Comparison of ENCODE assay signal across 9 mouse cellular contexts in genomic region chr7:80857181-80857580, GRCm38 (mm10). TPM values are rescaled to one million over a fixed set of nuclear protein-coding genes. Genes with fewer than 3 reads are reported as not detected.
DNase-seq lines count a peak whose midpoint lies in the region; ATAC-seq and TF ChIP-seq lines count a peak whose summit lies in the region.
"Had no signal": no experiment of that assay in that cellular context is flagged by ENCODE, and none has a peak within 500 bp of the region (broad histone marks: within the 10 kb centered on the region; RNA-seq: fewer than 3 reads in every experiment).

No protein-coding gene starts in this region.

- H3K4me1 ChIP-seq in heart, embryonic 11.5 days (ENCODE audit: control insufficient read depth, insufficient read depth, low read length) = peaks cover 11% of the 10 kb centered on the region; the same call in 1 of the 2 replicates
- peaks cover 2% of the 10 kb centered on the region; the same call in 1 of the 2 replicates for H3K4me1 ChIP-seq in spleen, adult 2 months (ENCODE audit: control insufficient read depth, insufficient read depth, insufficient read length)

- WGBS in heart, embryonic 11.5 days (ENCODE audit: insufficient replicate concordance) = 18% methylated on average over 6 of the region's 6 CpGs
- WGBS in spleen, adult 2 months = 13% methylated on average over 6 of the region's 6 CpGs

- H3K4me2 ChIP-seq in heart, embryonic 11.5 days = no peak overlapping the region
- H3K4me2 ChIP-seq: midbrain, embryonic 12.5 days had no signal

- no peak overlapping the region for H3K27ac ChIP-seq in heart, embryonic 11.5 days (ENCODE audit: low read depth, low read length)
- no peak overlapping the region for H3K27ac ChIP-seq in spleen, adult 2 months (ENCODE audit: insufficient read depth, low read length)
- H3K27ac ChIP-seq: midbrain, embryonic 12.5 days had no signal

- TF ChIP-seq CTCF in spleen, adult 2 months (IDR thresholded peaks at IDR 0.05; ENCODE audit: extremely low read depth, insufficient read depth, insufficient read length, insufficient replicate concordance) = peak; percentile 78; the same call in 1 of the 2 replicates

- H3K4me3 ChIP-seq in heart, embryonic 11.5 days (ENCODE audit: low read depth, low read length) = no peak overlapping the region
- H3K4me3 ChIP-seq in spleen, adult 2 months (ENCODE audit: extremely low read depth, insufficient read depth, insufficient read length) = no peak overlapping the region
- H3K4me3 ChIP-seq: midbrain, embryonic 12.5 days had no signal

- no peak for TF ChIP-seq POLR2A in spleen, adult 2 months (IDR thresholded peaks at IDR 0.05; ENCODE audit: low read depth, low read length)

- no peaks in the 10 kb centered on the region for H3K9me3 ChIP-seq in heart, embryonic 11.5 days (replicated peaks; ENCODE audit: control insufficient read depth, low read length)
- H3K9me3 ChIP-seq: midbrain, embryonic 12.5 days had no signal

- DNase-seq in heart, adult 11 months = peak; percentile 95
- DNase-seq in ZHBTc4 (ENCODE audit: low read depth, low spot score) = peak; percentile 87
- DNase-seq in cerebellum, postnatal 36 days = peak; percentile 82 to 85
- DNase-seq in layer of hippocampus, adult 9-10 months (ENCODE audit: low spot score) = peak; percentile 77
- DNase-seq in lung, postnatal 36 days = peak; percentile 91
- DNase-seq in spleen, adult 2 months (ENCODE audit: low read depth in 1 of 2, low spot score in 2 of 2) = peak; percentile 49 to 81

- no peaks in the 10 kb centered on the region for H3K36me3 ChIP-seq in heart, embryonic 11.5 days (ENCODE audit: control insufficient read depth, insufficient read depth, low read length)
- H3K36me3 ChIP-seq in spleen, adult 2 months (ENCODE audit: control insufficient read depth, insufficient read depth, low read length) = no peaks in the 10 kb centered on the region
- H3K36me3 ChIP-seq: midbrain, embryonic 12.5 days had no signal

- no peak for ATAC-seq in heart, embryonic 11.5 days (replicated peaks; ENCODE audit: insufficient number of reproducible peaks, low FRiP score, low TSS enrichment)
- ATAC-seq in granulocyte monocyte progenitor cell, adult 5-6 weeks (replicated peaks; ENCODE audit: poor library complexity, severe bottlenecking) = peak; percentile 61

- no peaks in the 10 kb centered on the region for H3K27me3 ChIP-seq in heart, embryonic 11.5 days (ENCODE audit: control insufficient read depth, insufficient read depth, low read length)
- no peaks in the 10 kb centered on the region for H3K27me3 ChIP-seq in spleen, adult 2 months (ENCODE audit: control insufficient read depth, insufficient read depth, low read length)
- H3K27me3 ChIP-seq: midbrain, embryonic 12.5 days had no signal

- no peak overlapping the region for H3K9ac ChIP-seq in heart, embryonic 11.5 days (ENCODE audit: low read depth, low read length)
- H3K9ac ChIP-seq: midbrain, embryonic 12.5 days had no signal

RNA-seq across cellular contexts. Expression of gene Zscan2, which starts 3.5 kb away (rescaled TPM):
- polyA plus RNA-seq in heart, embryonic 11.5 days (2014; fragmentation: Nextera tagmentation; extraction: Ambion mirVana) = 1.8 and 2.3 TPM in 2 replicates
- 5.5 and 6.4 TPM in 2 replicates for total RNA-seq in granulocyte monocyte progenitor cell, adult 5-6 weeks (2014; fragmentation: Nextera tagmentation)
- total RNA-seq in granulocyte monocyte progenitor cell, adult 5-6 weeks (2017) = 5.6 and 6.9 TPM in 2 replicates
- 4.3 and 6.5 TPM in 2 replicates for polyA plus RNA-seq in spleen, adult 2 months (2012; rRNA removed)

RNA-seq across cellular contexts. Expression of gene Iqgap1, which starts 31.4 kb away (rescaled TPM):
- polyA plus RNA-seq in heart, embryonic 11.5 days (2014; fragmentation: Nextera tagmentation; extraction: Ambion mirVana) = 33.5 and 35.9 TPM in 2 replicates
- total RNA-seq in granulocyte monocyte progenitor cell, adult 5-6 weeks (2014; fragmentation: Nextera tagmentation) = 89.6 and 92.9 TPM in 2 replicates
- total RNA-seq in granulocyte monocyte progenitor cell, adult 5-6 weeks (2017) = 85.5 and 95.4 TPM in 2 replicates
- 55.9 and 70.9 TPM in 2 replicates for polyA plus RNA-seq in spleen, adult 2 months (2012; rRNA removed)

RNA-seq across cellular contexts. Expression of gene Wdr73, which starts 43.9 kb away (rescaled TPM):
- 21.6 and 24.2 TPM in 2 replicates for polyA plus RNA-seq in heart, embryonic 11.5 days (2014; fragmentation: Nextera tagmentation; extraction: Ambion mirVana)
- 23.6 and 33.8 TPM in 2 replicates for total RNA-seq in granulocyte monocyte progenitor cell, adult 5-6 weeks (2014; fragmentation: Nextera tagmentation)
- total RNA-seq in granulocyte monocyte progenitor cell, adult 5-6 weeks (2017) = 27.2 and 31.5 TPM in 2 replicates
- polyA plus RNA-seq in spleen, adult 2 months (2012; rRNA removed) = 12.8 and 20.1 TPM in 2 replicates

RNA-seq across cellular contexts. Expression of gene Nmb, which starts 47.7 kb away (rescaled TPM):
- polyA plus RNA-seq in heart, embryonic 11.5 days (2014; fragmentation: Nextera tagmentation; extraction: Ambion mirVana) = 4.7 and 4.9 TPM in 2 replicates
- total RNA-seq in granulocyte monocyte progenitor cell, adult 5-6 weeks (2014; fragmentation: Nextera tagmentation) = 5.0 TPM in 1 of 2 replicates, not detected in the other
- total RNA-seq in granulocyte monocyte progenitor cell, adult 5-6 weeks (2017) = 1.4 TPM in 1 of 2 replicates, not detected in the other
- 5.3 and 5.4 TPM in 2 replicates for polyA plus RNA-seq in spleen, adult 2 months (2012; rRNA removed)
